Mouse (Mus musculus): ENCODE measurements around the gene Tes.

The Tes gene

DNA sequence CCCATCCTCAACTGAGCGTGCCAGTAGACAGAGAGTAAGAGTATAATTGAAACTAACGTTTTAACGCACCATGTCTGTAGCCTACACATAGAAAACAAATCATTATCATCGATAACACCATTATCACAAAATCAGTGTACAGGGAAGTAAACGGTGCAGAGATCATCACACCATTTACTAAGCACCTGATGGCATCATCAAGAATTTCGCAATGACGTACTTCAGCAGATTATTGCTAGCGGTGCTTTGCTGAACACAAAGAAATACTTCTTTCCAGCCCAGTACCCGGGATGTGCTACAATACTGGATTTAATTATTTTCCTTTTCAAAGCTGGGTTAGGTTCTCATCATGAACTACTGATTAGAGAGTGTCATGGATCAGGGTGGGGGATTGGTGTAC lies 12.3 kb downstream of the Tes start:
- in situ Hi-C loops (cut with MboI; ENCODE audit: low sequenced_read_pairs), result no loop called here

DNA sequence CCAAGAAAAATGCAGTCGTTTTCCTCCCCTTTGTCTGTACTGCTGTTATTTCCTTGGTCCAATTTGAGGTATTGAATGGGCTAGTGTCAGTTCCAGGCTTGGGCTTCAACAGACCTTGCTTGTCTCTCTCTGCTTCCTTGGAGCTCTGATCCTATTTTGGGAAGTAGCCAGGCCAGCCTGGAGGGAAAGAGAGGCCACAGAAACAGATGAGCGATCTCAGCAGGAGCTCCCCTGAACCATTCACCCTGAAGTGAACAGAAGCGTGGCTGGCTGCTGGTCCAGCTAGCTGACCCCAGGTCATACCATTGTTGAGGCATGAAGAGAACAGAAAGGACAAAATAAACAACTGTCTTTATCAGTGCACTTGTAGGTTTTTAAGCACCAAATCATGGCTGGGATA lies 12.8 kb downstream of the Tes start:
- in situ Hi-C loops (cut with MboI; ENCODE audit: low sequenced_read_pairs), result no loop called here

DNA sequence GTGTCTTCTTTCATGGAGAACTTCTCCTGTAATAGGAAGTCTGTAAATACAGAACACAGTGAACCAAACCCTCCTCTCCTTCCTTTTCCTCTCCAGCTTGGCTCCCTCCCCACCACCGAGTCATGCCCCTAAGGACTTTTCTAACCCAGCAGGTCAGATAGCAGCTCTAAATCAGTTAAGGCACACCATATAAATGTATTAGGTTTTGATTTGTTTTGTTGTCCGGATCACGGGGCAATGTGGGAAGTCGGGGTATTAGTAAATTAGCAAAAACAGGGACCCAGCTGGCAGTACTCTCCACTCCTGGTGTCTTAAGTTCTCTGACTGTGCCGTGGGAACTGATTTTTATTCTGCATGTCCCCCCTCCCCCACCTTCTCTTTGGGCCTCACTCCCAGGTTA lies 14.4 kb downstream of the Tes start:
- in situ Hi-C loops (cut with MboI; ENCODE audit: low sequenced_read_pairs), result no loop called here

DNA sequence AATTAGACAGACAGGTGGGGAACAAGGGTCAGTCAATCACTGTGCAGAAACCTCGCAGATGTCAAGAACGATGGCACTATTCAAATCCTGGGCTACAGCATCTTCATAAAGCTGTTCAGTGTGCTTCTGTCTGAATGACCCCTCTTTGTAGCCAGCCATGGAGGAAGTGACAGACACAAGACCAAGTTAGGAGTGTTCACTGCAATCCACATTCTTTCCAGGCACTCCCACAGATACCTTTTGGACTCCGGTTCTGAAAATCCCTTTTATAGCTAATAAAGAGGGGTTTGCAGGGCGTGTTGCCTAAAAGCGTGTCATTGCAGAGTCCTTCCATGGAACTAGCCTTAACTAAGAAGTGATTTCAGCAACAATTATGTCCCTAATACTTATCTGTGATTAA lies 14.9 kb downstream of the Tes start:
- in situ Hi-C loops (cut with MboI; ENCODE audit: low sequenced_read_pairs), result loop anchor here (10.0 kb wide), 1 partner anchor 55 kb away; no protein-coding TSS in a partner anchor

- in situ Hi-C loops (cut with MboI; ENCODE audit: low sequenced_read_pairs), result loop anchor here (10.0 kb wide), 1 partner anchor 57 kb away; no protein-coding TSS in a partner anchor
These were observed 17.3 kb downstream of the Tes start for GRCm38 (mm10) chr6:17082238-17082637.

GRCm38 (mm10) chr6:17082800-17083199 lies 17.9 kb downstream of the Tes start:
- in situ Hi-C loops (cut with MboI; ENCODE audit: low sequenced_read_pairs), result loop anchor here (10.0 kb wide), 1 partner anchor 58 kb away; no protein-coding TSS in a partner anchor

- in situ Hi-C loops (cut with MboI; ENCODE audit: low sequenced_read_pairs), result loop anchor here (10.0 kb wide), 1 partner anchor 63 kb away; no protein-coding TSS in a partner anchor
These were observed 22.5 kb downstream of the Tes start for GRCm38 (mm10) chr6:17087485-17087884.

- in situ Hi-C loops (cut with MboI; ENCODE audit: low sequenced_read_pairs), result no loop called here
These were observed 32.4 kb downstream of the Tes start for GRCm38 (mm10) chr6:17097301-17097700.

- in situ Hi-C loops (cut with MboI; ENCODE audit: low sequenced_read_pairs), result no loop called here
These were observed 33.6 kb downstream of the Tes start for GRCm38 (mm10) chr6:17098559-17098958.

- in situ Hi-C loops (cut with MboI; ENCODE audit: low sequenced_read_pairs), result loop anchor here (10.0 kb wide), 2 partner anchors 255 to 495 kb away; no protein-coding TSS in a partner anchor
These were observed 34.7 kb downstream of the Tes start for GRCm38 (mm10) chr6:17099477-17100130.

- in situ Hi-C loops (cut with MboI; ENCODE audit: low sequenced_read_pairs), result loop anchor here (10.0 kb wide), 2 partner anchors 249 to 489 kb away; no protein-coding TSS in a partner anchor
These were observed 40.8 kb downstream of the Tes start for GRCm38 (mm10) chr6:17105714-17106113.

- in situ Hi-C loops (cut with MboI; ENCODE audit: low sequenced_read_pairs), result loop anchor here (10.0 kb wide), 2 partner anchors 248 to 488 kb away; no protein-coding TSS in a partner anchor
These were observed 41.5 kb downstream of the Tes start for GRCm38 (mm10) chr6:17106493-17106892.

DNA sequence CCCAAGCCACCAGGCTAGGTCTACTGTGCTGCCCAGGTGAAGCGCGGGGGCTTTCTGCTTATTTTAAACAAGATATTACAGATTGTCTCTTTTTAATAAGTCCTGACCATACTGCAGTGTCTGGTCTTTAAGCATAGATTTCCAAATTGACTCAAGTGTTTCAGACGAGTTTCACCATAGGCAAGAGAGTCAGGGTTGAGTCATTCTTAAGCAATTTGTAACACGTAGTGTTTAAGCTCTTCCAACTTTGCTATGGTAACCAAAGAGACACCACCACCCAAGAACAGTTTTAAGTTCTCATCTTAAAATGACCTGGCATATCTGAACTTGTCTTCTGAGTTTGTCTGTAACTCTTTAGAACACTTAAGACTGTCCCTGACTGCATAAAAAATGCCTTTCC lies 44.3 kb downstream of the Tes start:
- in situ Hi-C loops (cut with MboI; ENCODE audit: low sequenced_read_pairs), result loop anchor here (10.0 kb wide), 2 partner anchors 246 to 486 kb away; no protein-coding TSS in a partner anchor

- in situ Hi-C loops (cut with MboI; ENCODE audit: low sequenced_read_pairs), result no loop called here
These were observed 45.7 kb downstream of the Tes start for GRCm38 (mm10) chr6:17110564-17111100.

GRCm38 (mm10) chr6:17112081-17112480 lies 47.1 kb downstream of the Tes start:
- in situ Hi-C loops (cut with MboI; ENCODE audit: low sequenced_read_pairs), result no loop called here

GRCm38 (mm10) chr6:17112990-17113389 lies 48.0 kb downstream of the Tes start:
- in situ Hi-C loops (cut with MboI; ENCODE audit: low sequenced_read_pairs), result no loop called here

- in situ Hi-C loops (cut with MboI; ENCODE audit: low sequenced_read_pairs), result no loop called here
These were observed 49.6 kb downstream of the Tes start for GRCm38 (mm10) chr6:17114588-17114987.

DNA sequence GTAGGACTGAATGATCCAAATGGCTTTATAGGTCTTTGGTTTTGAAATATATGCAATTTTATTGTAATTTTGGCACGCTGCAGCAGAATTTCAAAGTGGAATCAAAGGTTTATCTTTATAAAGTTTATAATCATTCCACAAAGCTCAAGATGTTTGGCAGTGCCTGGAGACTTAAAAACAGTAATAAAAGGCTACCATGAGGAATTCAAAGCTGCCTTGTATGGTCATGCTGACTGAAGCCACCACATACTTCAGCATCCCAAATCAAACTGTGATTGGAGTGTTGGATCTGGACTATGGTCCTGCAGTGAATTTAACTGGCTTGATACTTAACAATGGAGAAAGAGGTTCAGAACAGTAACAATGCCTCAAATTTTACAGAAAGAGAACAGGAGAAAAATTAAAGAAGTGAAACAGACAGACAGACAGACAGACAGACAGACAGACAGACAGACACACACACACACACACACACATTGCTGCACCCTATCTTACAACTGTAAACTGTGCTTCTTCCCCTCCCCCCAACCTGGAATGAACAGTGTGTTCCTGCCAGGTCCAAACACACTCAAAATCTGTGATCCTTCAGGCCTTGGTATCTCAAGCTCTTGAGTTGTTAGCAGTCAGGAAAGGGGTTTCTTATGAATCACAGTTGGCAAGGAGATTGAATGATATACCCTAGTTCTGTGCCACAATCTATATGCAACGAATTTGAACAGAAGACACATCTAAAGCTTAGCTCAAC lies 50.3 kb downstream of the Tes start:
- in situ Hi-C loops (cut with MboI; ENCODE audit: low sequenced_read_pairs), result no loop called here

DNA sequence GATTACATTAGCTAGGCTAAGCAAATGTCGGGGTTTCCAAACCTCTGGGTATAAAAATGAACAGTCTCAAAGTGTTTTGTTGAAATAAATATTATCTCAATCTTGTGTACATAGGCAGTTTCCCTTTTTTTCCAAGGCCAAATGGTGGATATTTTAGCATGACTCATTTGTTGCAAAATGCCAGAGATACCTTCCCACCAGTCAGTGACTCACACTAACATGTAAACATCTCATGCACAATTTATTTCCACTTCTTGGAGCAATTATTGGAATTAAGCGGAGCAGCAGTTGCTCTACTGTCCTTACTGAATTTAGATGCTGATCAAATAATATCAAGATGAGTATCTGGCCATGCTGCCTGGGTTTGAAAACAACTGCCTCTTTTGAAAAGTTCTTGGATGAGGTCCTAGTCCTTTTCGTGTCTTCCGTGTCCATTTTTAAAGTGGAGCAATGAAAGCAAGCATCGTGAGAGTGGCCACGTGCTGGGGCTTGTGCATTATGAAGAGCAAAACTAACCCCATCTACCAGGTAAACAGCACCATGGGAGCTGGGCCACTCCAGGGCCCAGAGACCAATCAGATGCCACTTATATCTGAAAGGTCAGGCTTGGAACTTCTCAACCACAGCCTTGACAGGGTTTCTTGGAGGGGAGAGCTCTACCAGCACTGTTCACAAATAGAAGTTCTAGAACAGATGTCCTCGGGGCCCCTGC lies 54.7 kb downstream of the Tes start:
- in situ Hi-C loops (cut with MboI; ENCODE audit: low sequenced_read_pairs), result no loop called here

DNA sequence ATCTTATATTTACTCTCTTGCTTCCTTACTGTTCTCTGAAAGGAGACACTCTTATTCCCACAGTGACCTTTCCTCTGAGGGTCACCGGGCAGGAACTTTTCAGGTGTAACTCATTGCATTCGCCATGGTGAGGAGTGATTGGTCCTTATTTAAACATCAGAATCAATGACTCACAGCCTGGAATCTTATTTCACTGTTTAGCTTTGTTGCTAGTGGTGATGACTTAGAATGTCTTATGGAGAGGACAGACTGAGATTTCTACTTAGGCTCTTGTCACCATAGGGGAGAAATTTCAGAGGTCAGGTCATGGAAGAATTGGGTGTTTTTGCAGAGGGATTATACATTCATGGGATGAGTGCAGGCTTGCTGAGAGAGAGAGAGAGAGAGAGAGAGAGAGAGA lies 75.1 kb downstream of the Tes start:
- in situ Hi-C loops (cut with MboI; ENCODE audit: low sequenced_read_pairs), result no loop called here
